Mouse (Mus musculus) forebrain, embryonic 15.5 days (tissue): ENCODE data around the gene Slc9a3r1. TPM values are rescaled to one million over a fixed set of nuclear protein-coding genes. Genes with fewer than 3 reads are reported as not detected.

Source experiments
- ATAC-seq: fragments of 200-750 bp; cut with Nextera tagmentation; replicated peaks from 2 replicates; pipeline ENCODE4 v1.8.0; 2017; ENCODE audit warnings: mild to moderate bottlenecking, moderate TSS enrichment, moderate library complexity
- H3K27ac ChIP-seq: fragments of 300-500 bp; sonication (generic); replicated peaks from 2 replicates; pipeline ENCODE4 v1.5.1; 2015; ENCODE audit warnings: mild to moderate bottlenecking, inconsistent platforms
- H3K27me3 ChIP-seq: fragments of 300-500 bp; sonication (generic); 2 replicates; pipeline ENCODE4 v1.6.1; 2015; ENCODE audit warnings: inconsistent platforms
- H3K36me3 ChIP-seq: fragments of 300-500 bp; sonication (generic); 2 replicates; pipeline ENCODE4 v1.6.1; 2015; ENCODE audit warnings: mild to moderate bottlenecking, inconsistent platforms
- H3K4me1 ChIP-seq: fragments of 300-500 bp; sonication (generic); 2 replicates; pipeline ENCODE4 v1.6.1; 2015; ENCODE audit warnings: inconsistent platforms
- H3K4me2 ChIP-seq: fragments of 300-500 bp; sonication (generic); replicated peaks from 2 replicates; pipeline ENCODE4 v1.6.1; 2015; ENCODE audit warnings: mild to moderate bottlenecking, inconsistent platforms
- H3K4me3 ChIP-seq: fragments of 300-500 bp; sonication (generic); 2 replicates; pipeline ENCODE4 v1.5.1; 2015; ENCODE audit warnings: mild to moderate bottlenecking, inconsistent platforms
- H3K9ac ChIP-seq: fragments of 300-500 bp; sonication (generic); replicated peaks from 2 replicates; pipeline ENCODE4 v1.6.1; 2015; ENCODE audit warnings: mild to moderate bottlenecking, inconsistent platforms
- H3K9me3 ChIP-seq: fragments of 300-500 bp; sonication (generic); 2 replicates; pipeline ENCODE4 v1.6.1; 2016; ENCODE audit warnings: inconsistent platforms
- WGBS: fragments of 180-500 bp; shearing (Covaris S2); methylation state at CpG from one replicate; pipeline ENCODE4 v1.1.7; 2015; ENCODE audit warnings: mixed read lengths; 5-methylcytosine and 5-hydroxymethylcytosine counted together
- polyA plus RNA-seq: library from polyadenylated mRNA; unstranded; fragments of >200 nt; fragmentation: Nextera tagmentation; extraction: Ambion mirVana; gene quantifications from 2 replicates; pipeline ENCODE4 v1.2.1, GENCODE M21; 2015

The Slc9a3r1 gene
- polyA plus RNA-seq, 1 experiment from 2014 or later: 50.5 TPM

GRCm38 (mm10) chr11:115164976-115165374, 1.8 kb downstream of the Slc9a3r1 start:
- ATAC-seq: no peak
- Histone ChIP-seq H3K27ac (no peak overlapping the region), H3K4me1 (peaks cover 37% of the 10 kb centered on the region), H3K4me2 (peak overlapping the region; percentile 81), H3K4me3 (peak overlapping the region; percentile 58), H3K36me3 (no peaks in the 10 kb centered on the region), H3K9me3 (no peaks in the 10 kb centered on the region), H3K9ac (0 out of 2 replicates have a peak overlapping the region, but pooled peaks have one; percentile 49), H3K27me3 (peaks cover 41% of the 10 kb centered on the region; the same call in 1 of the 2 replicates)
- 2% methylated on average over 9 of the region's 9 CpGs for WGBS

GRCm38 (mm10) chr11:115166776-115167175, 3.6 kb downstream of the Slc9a3r1 start:
- Histone ChIP-seq H3K4me3 (no peak overlapping the region), H3K9ac (no peak overlapping the region), H3K27ac (no peak overlapping the region), H3K9me3 (no peaks in the 10 kb centered on the region), H3K4me1 (peaks cover 38% of the 10 kb centered on the region), H3K27me3 (peaks cover 34% of the 10 kb centered on the region; the same call in 1 of the 2 replicates), H3K36me3 (no peaks in the 10 kb centered on the region), H3K4me2 (no peak overlapping the region)
- 90% methylated on average over 3 of the region's 3 CpGs for WGBS
- no peak for ATAC-seq

- no peak for ATAC-seq
- Histone ChIP-seq H3K36me3 (no peaks in the 10 kb centered on the region), H3K4me1 (peaks cover 41% of the 10 kb centered on the region), H3K9me3 (no peaks in the 10 kb centered on the region), H3K4me2 (no peak overlapping the region), H3K27me3 (peaks cover 26% of the 10 kb centered on the region; the same call in 1 of the 2 replicates), H3K9ac (no peak overlapping the region), H3K27ac (no peak overlapping the region), H3K4me3 (no peak overlapping the region)
- WGBS: 91% methylated on average over 8 of the region's 8 CpGs
These were observed 4.6 kb downstream of the Slc9a3r1 start for GRCm38 (mm10) chr11:115167631-115168249.

- ATAC-seq: no peak
- Histone ChIP-seq H3K4me3 (no peak overlapping the region), H3K27ac (no peak overlapping the region), H3K27me3 (peaks cover 18% of the 10 kb centered on the region; the same call in 1 of the 2 replicates), H3K9ac (no peak overlapping the region), H3K36me3 (no peaks in the 10 kb centered on the region), H3K4me2 (no peak overlapping the region), H3K9me3 (no peaks in the 10 kb centered on the region), H3K4me1 (peaks cover 36% of the 10 kb centered on the region)
- 89% methylated on average over 4 of the region's 4 CpGs for WGBS
These were observed 6.3 kb downstream of the Slc9a3r1 start for GRCm38 (mm10) chr11:115169430-115169829.

GRCm38 (mm10) chr11:115171125-115171524, 8.0 kb downstream of the Slc9a3r1 start:
- Histone ChIP-seq H3K27me3 (peaks cover 4% of the 10 kb centered on the region; the same call in 1 of the 2 replicates), H3K9ac (no peak overlapping the region), H3K36me3 (no peaks in the 10 kb centered on the region), H3K4me1 (peaks cover 30% of the 10 kb centered on the region), H3K4me3 (no peak overlapping the region), H3K27ac (no peak overlapping the region), H3K9me3 (no peaks in the 10 kb centered on the region), H3K4me2 (no peak overlapping the region)
- WGBS: 53% methylated on average over 8 of the region's 8 CpGs
- ATAC-seq: no peak

GRCm38 (mm10) chr11:115172825-115173287, 9.7 kb downstream of the Slc9a3r1 start:
- Histone ChIP-seq H3K27ac (no peak overlapping the region), H3K27me3 (peaks cover 4% of the 10 kb centered on the region; the same call in 1 of the 2 replicates), H3K4me3 (no peak overlapping the region), H3K9ac (no peak overlapping the region), H3K4me1 (peaks cover 45% of the 10 kb centered on the region), H3K9me3 (no peaks in the 10 kb centered on the region), H3K36me3 (no peaks in the 10 kb centered on the region), H3K4me2 (no peak overlapping the region)
- 30% methylated on average over 4 of the region's 4 CpGs for WGBS
- no peak for ATAC-seq

GRCm38 (mm10) chr11:115173549-115174339, 10.6 kb downstream of the Slc9a3r1 start:
- no peak overlapping the region for H3K4me3 ChIP-seq
- ATAC-seq: no peak
- no peak overlapping the region for H3K27ac ChIP-seq
- 16% methylated on average over 16 of the region's 16 CpGs for WGBS
- H3K9me3 ChIP-seq: no peaks in the 10 kb centered on the region
- no peak overlapping the region for H3K9ac ChIP-seq
- no peak overlapping the region for H3K4me2 ChIP-seq
- peaks cover 54% of the 10 kb centered on the region for H3K4me1 ChIP-seq
- H3K36me3 ChIP-seq: no peaks in the 10 kb centered on the region
- peaks cover 4% of the 10 kb centered on the region; the same call in 1 of the 2 replicates for H3K27me3 ChIP-seq

- Histone ChIP-seq H3K4me2 (no peak overlapping the region), H3K4me3 (no peak overlapping the region), H3K9ac (no peak overlapping the region), H3K27ac (0 out of 2 replicates have a peak overlapping the region, but pooled peaks have one; percentile 37), H3K27me3 (peaks cover 4% of the 10 kb centered on the region; the same call in 1 of the 2 replicates), H3K9me3 (no peaks in the 10 kb centered on the region), H3K36me3 (no peaks in the 10 kb centered on the region), H3K4me1 (peaks cover 59% of the 10 kb centered on the region)
- 65% methylated on average over 24 of the region's 24 CpGs for WGBS
- ATAC-seq: no peak
These were observed 13.5 kb downstream of the Slc9a3r1 start for GRCm38 (mm10) chr11:115176399-115177190.

- no peak overlapping the region for H3K9ac ChIP-seq
- 18% methylated on average over 10 of the region's 10 CpGs for WGBS
These were observed 14.5 kb downstream of the Slc9a3r1 start for GRCm38 (mm10) chr11:115177559-115178195.

GRCm38 (mm10) chr11:115178766-115179165, 15.6 kb downstream of the Slc9a3r1 start:
- Histone ChIP-seq H3K9ac (no peak overlapping the region), H3K4me3 (no peak overlapping the region), H3K27me3 (peaks cover 3% of the 10 kb centered on the region; the same call in 1 of the 2 replicates), H3K4me1 (peaks cover 43% of the 10 kb centered on the region), H3K36me3 (no peaks in the 10 kb centered on the region), H3K27ac (peak overlapping the region; percentile 67), H3K4me2 (no peak overlapping the region), H3K9me3 (no peaks in the 10 kb centered on the region)
- ATAC-seq: no peak
- 87% methylated on average over 2 of the region's 2 CpGs for WGBS

More at GRCm38 (mm10) chr11:115177559-115178195, 14.5 kb downstream of the Slc9a3r1 start:
- Histone ChIP-seq H3K4me1 (peaks cover 49% of the 10 kb centered on the region), H3K4me3 (no peak overlapping the region), H3K36me3 (no peaks in the 10 kb centered on the region), H3K4me2 (0 out of 2 replicates have a peak overlapping the region, but pooled peaks have one; percentile 14), H3K9me3 (no peaks in the 10 kb centered on the region), H3K27me3 (peaks cover 4% of the 10 kb centered on the region; the same call in 1 of the 2 replicates), H3K27ac (peak overlapping the region; percentile 69)
- peak; percentile 49 for ATAC-seq

- H3K9me3 ChIP-seq: no peaks in the 10 kb centered on the region
- no peak overlapping the region for H3K9ac ChIP-seq
- no peaks in the 10 kb centered on the region for H3K27me3 ChIP-seq
- H3K4me2 ChIP-seq: no peak overlapping the region
- peaks cover 39% of the 10 kb centered on the region for H3K4me1 ChIP-seq
- peak; percentile 49 for ATAC-seq
- no peak overlapping the region for H3K4me3 ChIP-seq
- peak overlapping the region; percentile 67 for H3K27ac ChIP-seq
- 51% methylated on average over 6 of the region's 6 CpGs for WGBS
- H3K36me3 ChIP-seq: no peaks in the 10 kb centered on the region
These were observed 16.1 kb downstream of the Slc9a3r1 start for GRCm38 (mm10) chr11:115179191-115179590.
